Mouse (Mus musculus) erythroblast, embryonic 14.5 days (primary cell): ENCODE results near the gene Mpi.

Experiments
- GATA1 ChIP-seq: IDR thresholded peaks from 2 replicates; pipeline ENCODE4 v1.6.1; 2012; ENCODE audit warnings: low read length, inconsistent platforms, mixed read lengths
- TAL1 ChIP-seq: IDR thresholded peaks from 3 replicates; pipeline ENCODE4 v1.6.1; 2012; ENCODE audit warnings: low read length, inconsistent platforms, mixed read lengths

DNA sequence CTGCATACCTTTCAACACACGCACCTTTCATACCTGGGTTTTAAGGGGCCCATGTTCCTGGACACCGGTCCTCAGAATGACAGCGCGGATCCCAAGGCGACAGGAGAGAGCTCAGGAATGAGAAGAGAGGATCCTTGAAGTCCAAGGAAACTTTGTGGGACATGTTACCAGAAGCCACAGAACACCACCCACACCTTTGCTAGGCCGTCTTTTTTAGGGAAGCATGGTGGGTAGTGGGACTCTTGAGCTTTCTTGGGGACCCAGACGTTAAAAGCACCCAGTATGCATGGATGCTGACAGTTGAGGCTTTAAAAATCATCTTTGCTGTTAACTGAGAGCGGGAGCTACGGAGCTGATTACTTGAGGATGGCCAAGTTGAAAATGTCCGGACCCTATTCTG is 47.7 kb downstream of the Mpi start:
- no peak for TF ChIP-seq GATA1
- no peak for TF ChIP-seq TAL1
